Mouse (Mus musculus): ENCODE data around the gene Stard9.

- TF ChIP-seq CTCF (IDR thresholded peaks at IDR 0.05; ENCODE audit: low read depth, low read length), result no peak
- no peak for TF ChIP-seq GATA1 (IDR thresholded peaks at IDR 0.05; ENCODE audit: borderline replicate concordance, low read length)
Observed at GRCm38 (mm10) chr2:120631957-120632356, 3.0 kb downstream of the Stard9 start.

Data from G1E (cell line).